Mouse (Mus musculus) kidney, adult 2 months (tissue): ENCODE measurements around the gene Bicra.

Experiments
- CTCF ChIP-seq: fragments of 200-500 bp; conservative IDR thresholded peaks from 2 replicates; pipeline ENCODE4 v1.5.1; 2011; ENCODE audit warnings: low read depth, mild to moderate bottlenecking, control low read depth, low read length, moderate library complexity, mixed read lengths; ENCODE audit not compliant: insufficient read depth, insufficient read length
- POLR2A ChIP-seq: fragments of 200-500 bp; IDR thresholded peaks from one replicate; pipeline ENCODE4 v1.6.1; 2011; ENCODE audit warnings: low read depth, low read length, control low read depth

- no peak for TF ChIP-seq CTCF
- no peak for TF ChIP-seq POLR2A
These were observed 54.6 kb downstream of the Bicra start for GRCm38 (mm10) chr7:15993152-15993551.
